ENCODE assay signal across 30 mouse cellular contexts in genomic region chr4:135599497-135600182, GRCm38 (mm10). TPM values are rescaled to one million over a fixed set of nuclear protein-coding genes. Genes with fewer than 3 reads are reported as not detected.
DNase-seq lines count a peak whose midpoint lies in the region; ATAC-seq and TF ChIP-seq lines count a peak whose summit lies in the region.
"Had no signal": no experiment of that assay in that cellular context is flagged by ENCODE, and none has a peak within 500 bp of the region (broad histone marks: within the 10 kb centered on the region; RNA-seq: fewer than 3 reads in every experiment).

No protein-coding gene starts in this region.

- peak overlapping the region; percentile 46 for H3K4me3 ChIP-seq in E14TG2a.4 (replicated peaks; ENCODE audit: low read length)
- H3K4me3 ChIP-seq in ES-E14 (ENCODE audit: insufficient read depth in 1 of 2, low read depth in 1 of 2, low read length in 2 of 2, poor library complexity in 1 of 2, severe bottlenecking in 1 of 2): no peak overlapping the region
- no peak overlapping the region for H3K4me3 ChIP-seq in intestine, embryonic 15.5 days (replicated peaks)
- no peak overlapping the region for H3K4me3 ChIP-seq in stomach, embryonic 16.5 days (replicated peaks; ENCODE audit: low read length)
- no peak overlapping the region for H3K4me3 ChIP-seq in hindbrain, embryonic 12.5 days
- H3K4me3 ChIP-seq: embryonic facial prominence, embryonic 10.5 days; embryonic facial prominence, embryonic 15.5 days; forebrain, embryonic 13.5 days; hindbrain, embryonic 15.5 days; midbrain, embryonic 12.5 days; neural tube, embryonic 13.5 days had no signal

- peak; percentile 67 for ATAC-seq in intestine, embryonic 15.5 days
- no peak for ATAC-seq in stomach, embryonic 16.5 days (ENCODE audit: insufficient read depth, low FRiP score)
- ATAC-seq in cerebellum, adult (ENCODE audit: insufficient number of reproducible peaks, low FRiP score, low TSS enrichment): no peak
- no peak for ATAC-seq in hindbrain, embryonic 12.5 days (ENCODE audit: low FRiP score)
- ATAC-seq: forebrain, embryonic 13.5 days; inflammation-experienced regulatory T-cells, adult 6 months; Patski had no signal

- in situ Hi-C loops in ES-E14 (cut with MboI; ENCODE audit: low sequenced_read_pairs in 2 of 2, unreplicated experiment in 2 of 2): no loop called here

- 71% methylated on average over 7 of the region's 7 CpGs for WGBS in intestine, embryonic 15.5 days
- WGBS in stomach, embryonic 16.5 days: 75% methylated on average over 7 of the region's 7 CpGs
- WGBS in hindbrain, embryonic 12.5 days: 84% methylated on average over 7 of the region's 7 CpGs

- no peak; the same call in 1 of the 2 replicates for TF ChIP-seq CTCF in E14TG2a.4 (conservative IDR thresholded peaks at IDR 0.05; ENCODE audit: low read length)

- H3K4me1 ChIP-seq in E14TG2a.4 (replicated peaks; ENCODE audit: low read depth, low read length) (peaks cover 76% of the 10 kb centered on the region), ES-E14 (ENCODE audit: control insufficient read depth in 2 of 2, insufficient read depth in 2 of 2, low read length in 2 of 2, poor library complexity in 1 of 2) (peaks cover 8 to 30% of the 10 kb centered on the region in 2 experiments; a peak in 3 of 4 replicates)
- H3K4me1 ChIP-seq in intestine, embryonic 15.5 days (replicated peaks): peaks cover 6% of the 10 kb centered on the region; the same call in 1 of the 2 replicates
- peaks cover 9% of the 10 kb centered on the region; the same call in 1 of the 2 replicates for H3K4me1 ChIP-seq in stomach, embryonic 16.5 days (ENCODE audit: control insufficient read depth, insufficient read depth, low read length)
- H3K4me1 ChIP-seq in hindbrain, embryonic 12.5 days: no peaks in the 10 kb centered on the region

- no peak for DNase-seq in ES-E14 (ENCODE audit: low read depth, low spot score)
- no peak for DNase-seq in gastrocnemius, adult 18-20 months (ENCODE audit: low spot score)
- DNase-seq: adrenal gland, postnatal 25 days; B cell, adult 2 months; cerebellum, adult 2 months; cerebellum, postnatal 25 days; gastrocnemius, postnatal 25 days; heart, adult 11 months; kidney, postnatal 10 days; liver; lung, adult 2 months; thymus, postnatal 36 days had no signal

- H3K4me2 ChIP-seq in intestine, embryonic 15.5 days (replicated peaks): no peak overlapping the region
- no peak overlapping the region for H3K4me2 ChIP-seq in stomach, embryonic 16.5 days (ENCODE audit: low read depth, low read length)
- no peak overlapping the region for H3K4me2 ChIP-seq in hindbrain, embryonic 12.5 days (replicated peaks)
- H3K4me2 ChIP-seq: embryonic facial prominence, embryonic 15.5 days; forebrain, embryonic 13.5 days; heart, embryonic 11.5 days; hindbrain, embryonic 15.5 days; midbrain, embryonic 12.5 days; neural tube, embryonic 13.5 days had no signal

- no peaks in the 10 kb centered on the region for H3K27me3 ChIP-seq in E14TG2a.4 (ENCODE audit: insufficient read depth, low read length)
- no peaks in the 10 kb centered on the region for H3K27me3 ChIP-seq in intestine, embryonic 15.5 days (replicated peaks)
- H3K27me3 ChIP-seq in stomach, embryonic 16.5 days (ENCODE audit: control insufficient read depth, insufficient read depth, low read length): no peaks in the 10 kb centered on the region
- no peaks in the 10 kb centered on the region; the same call in 1 of the 2 replicates for H3K27me3 ChIP-seq in hindbrain, embryonic 12.5 days
- H3K27me3 ChIP-seq: embryonic facial prominence, embryonic 15.5 days; forebrain, embryonic 13.5 days; hindbrain, embryonic 15.5 days; midbrain, embryonic 12.5 days; neural tube, embryonic 13.5 days; Patski had no signal

- H3K9me3 ChIP-seq in E14TG2a.4 (ENCODE audit: low read length): no peaks in the 10 kb centered on the region
- no peaks in the 10 kb centered on the region for H3K9me3 ChIP-seq in ES-E14 (ENCODE audit: control insufficient read depth, insufficient read depth, low read depth, low read length)
- no peaks in the 10 kb centered on the region for H3K9me3 ChIP-seq in intestine, embryonic 15.5 days
- no peaks in the 10 kb centered on the region for H3K9me3 ChIP-seq in stomach, embryonic 16.5 days (replicated peaks; ENCODE audit: control insufficient read depth, low read length)
- H3K9me3 ChIP-seq in hindbrain, embryonic 12.5 days (replicated peaks): no peaks in the 10 kb centered on the region
- H3K9me3 ChIP-seq: embryonic facial prominence, embryonic 10.5 days; embryonic facial prominence, embryonic 15.5 days; hindbrain, embryonic 15.5 days had no signal

- H3K36me3 ChIP-seq in E14TG2a.4 (ENCODE audit: insufficient read depth, low read length) (no peaks in the 10 kb centered on the region), ES-E14 (ENCODE audit: control insufficient read depth, insufficient read depth, low read length, poor library complexity, severe bottlenecking) (no peaks in the 10 kb centered on the region)
- no peaks in the 10 kb centered on the region for H3K36me3 ChIP-seq in intestine, embryonic 15.5 days
- no peaks in the 10 kb centered on the region for H3K36me3 ChIP-seq in stomach, embryonic 16.5 days (ENCODE audit: control insufficient read depth, insufficient read depth, low read length)
- H3K36me3 ChIP-seq in hindbrain, embryonic 12.5 days: no peaks in the 10 kb centered on the region
- H3K36me3 ChIP-seq: embryonic facial prominence, embryonic 10.5 days; embryonic facial prominence, embryonic 15.5 days; hindbrain, embryonic 15.5 days; midbrain, embryonic 12.5 days; neural tube, embryonic 13.5 days had no signal

- H3K27ac ChIP-seq in ES-E14 (ENCODE audit: insufficient read depth, low read depth, low read length, poor library complexity, severe bottlenecking): peak overlapping the region; percentile 53
- no peak overlapping the region for H3K27ac ChIP-seq in intestine, embryonic 15.5 days
- H3K27ac ChIP-seq in stomach, embryonic 16.5 days (ENCODE audit: low read length): peak overlapping the region; percentile 7; the same call in 1 of the 2 replicates
- no peak overlapping the region for H3K27ac ChIP-seq in hindbrain, embryonic 12.5 days
- H3K27ac ChIP-seq: embryonic facial prominence, embryonic 10.5 days; embryonic facial prominence, embryonic 15.5 days; forebrain, embryonic 13.5 days; hindbrain, embryonic 15.5 days; liver, embryonic 14.5 days; midbrain, embryonic 12.5 days; neural tube, embryonic 13.5 days had no signal

- no peak overlapping the region for H3K9ac ChIP-seq in ES-E14 (ENCODE audit: insufficient read depth, low read depth, low read length, poor library complexity, severe bottlenecking)
- no peak overlapping the region for H3K9ac ChIP-seq in intestine, embryonic 15.5 days
- H3K9ac ChIP-seq in stomach, embryonic 16.5 days (ENCODE audit: low read length): no peak overlapping the region
- H3K9ac ChIP-seq in hindbrain, embryonic 12.5 days: no peak overlapping the region
- H3K9ac ChIP-seq: embryonic facial prominence, embryonic 15.5 days; forebrain, embryonic 13.5 days; hindbrain, embryonic 15.5 days; liver, embryonic 14.5 days; midbrain, embryonic 12.5 days; neural tube, embryonic 13.5 days had no signal

TF ChIP-seq in ES-E14, 5 proteins besides CTCF, POLR2A, EP300 and RAD21:
- TF ChIP-seq CHD2 (IDR thresholded peaks at IDR 0.05; ENCODE audit: low read depth, low read length): no peak
- TF ChIP-seq MAFK (IDR thresholded peaks at IDR 0.05; ENCODE audit: insufficient read depth, low read depth, low read length): no peak
- TF ChIP-seq ZC3H11A (IDR thresholded peaks at IDR 0.05; ENCODE audit: borderline replicate concordance, low read depth, low read length): no peak
- TF ChIP-seq ZNF384 (IDR thresholded peaks at IDR 0.05; ENCODE audit: low read depth, low read length): no peak
- no peak for TF ChIP-seq HCFC1 (IDR thresholded peaks at IDR 0.05; ENCODE audit: borderline replicate concordance, insufficient read depth, low read length)

RNA-seq across cellular contexts. Expression of gene Grhl3, which starts 26.2 kb away (rescaled TPM):
- total RNA-seq in ES-E14 (2012; rRNA removed): 6.2 and 6.7 TPM in 2 replicates
- polyA plus RNA-seq in intestine, embryonic 15.5 days (2015; fragmentation: Nextera tagmentation; extraction: Ambion mirVana): 4.3 and 4.4 TPM in 2 replicates
- polyA plus RNA-seq in stomach, embryonic 16.5 days (2015; fragmentation: Nextera tagmentation; extraction: Ambion mirVana): 54.1 and 74.1 TPM in 2 replicates
- under 1 TPM in 1 of 2 experiments, not detected in 1; 0.09 TPM for total RNA-seq in gastrocnemius, adult 18-20 months (2021)
- polyA plus RNA-seq in hindbrain, embryonic 12.5 days (2016; fragmentation: Nextera tagmentation; extraction: Ambion mirVana): 3.7 TPM in 2 replicates
- total RNA-seq: adrenal gland, adult 18-20 months; adrenal gland, postnatal 25 days; hematopoietic stem cell, adult 5-6 weeks; megakaryocyte progenitor cell, adult 5-6 weeks had no signal
- polyA plus RNA-seq: inflammation-experienced regulatory T-cells, adult 6 months; Patski had no signal

Comparison
In these comparisons a context has a peak if more than half of its experiments do, and no peak if none do; other contexts are left out.
1. H3K27ac ChIP-seq: peak in ES-E14 (single experiment) and stomach, embryonic 16.5 days (single experiment); none in intestine, embryonic 15.5 days (single experiment) and hindbrain, embryonic 12.5 days (single experiment).
2. RNA of gene Grhl3, which starts 26.2 kb away (polyA plus RNA-seq): 54.1 to 74.1 TPM in stomach, embryonic 16.5 days; 4.3 to 4.4 TPM in intestine, embryonic 15.5 days and 3.7 TPM in hindbrain, embryonic 12.5 days; every median in the first group is over 10 times any median in the second.